Mouse (Mus musculus) CD4-positive, CD25-positive, alpha-beta regulatory T cell, adult 9 weeks (primary cell): Measurements from ENCODE around the gene Olfr1491. TPM values are rescaled to one million over a fixed set of nuclear protein-coding genes. Genes with fewer than 3 reads are reported as not detected.

Experiments
- polyA plus RNA-seq: library from polyadenylated mRNA; unstranded; fragments of 100-300 nt; shearing (Covaris generic); gene quantifications from one replicate; pipeline ENCODE4 v1.2.1, GENCODE M21; 2017

Olfr1491 gene
- polyA plus RNA-seq = not detected

DNA sequence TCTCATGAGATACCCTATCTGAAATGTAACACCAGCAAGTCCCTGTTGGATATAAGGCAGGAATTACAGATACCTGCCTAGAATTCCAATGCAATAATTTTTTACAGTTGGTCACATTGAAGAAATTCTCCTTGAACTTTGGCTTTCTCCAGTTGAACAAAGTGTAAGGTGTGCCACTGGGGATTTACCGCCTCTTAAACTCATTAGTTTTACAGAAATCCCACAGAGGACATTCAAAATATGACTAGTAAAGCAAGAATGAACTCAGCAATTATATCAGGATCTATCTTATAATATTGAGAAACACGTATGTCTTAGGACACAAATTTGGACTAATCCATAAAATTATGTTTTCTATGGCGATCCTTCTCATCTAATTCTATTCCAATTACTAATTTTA lies at the start of gene Olfr1491:
Gene Olfr1491 (plus strand): TSS at position 301 of the 400 bp plus-strand sequence.

DNA sequence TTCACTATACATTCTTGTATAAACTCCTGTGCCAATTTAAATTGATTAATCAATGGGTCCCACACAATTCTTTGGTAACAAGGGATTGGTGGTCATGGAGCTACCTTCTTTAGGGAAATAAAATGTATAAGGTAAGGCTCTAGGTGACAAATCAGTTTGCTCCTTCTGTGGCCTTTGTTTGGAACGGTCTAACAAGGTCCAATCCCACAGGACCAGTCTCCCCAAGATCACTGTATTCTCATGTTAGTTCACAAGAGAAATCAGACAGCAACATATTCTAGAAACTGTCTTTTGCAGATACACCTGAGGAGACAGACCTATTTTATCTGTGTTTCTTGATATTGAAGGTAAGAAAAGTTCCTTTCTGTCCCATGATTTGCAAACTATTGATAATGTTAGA lies 46.3 kb upstream of the Olfr1491 start, which contains the start of gene Olfr1490:
Gene Olfr1490 (plus strand): TSS at position 301 of the 400 bp plus-strand sequence.

GRCm38 (mm10) chr19:13722978-13723377 lies 25.9 kb downstream of the Olfr1491 start, which contains the start of gene Olfr1493-ps1:
TSS of gene Olfr1493-ps1 (plus strand) at chr19:13723278.

DNA sequence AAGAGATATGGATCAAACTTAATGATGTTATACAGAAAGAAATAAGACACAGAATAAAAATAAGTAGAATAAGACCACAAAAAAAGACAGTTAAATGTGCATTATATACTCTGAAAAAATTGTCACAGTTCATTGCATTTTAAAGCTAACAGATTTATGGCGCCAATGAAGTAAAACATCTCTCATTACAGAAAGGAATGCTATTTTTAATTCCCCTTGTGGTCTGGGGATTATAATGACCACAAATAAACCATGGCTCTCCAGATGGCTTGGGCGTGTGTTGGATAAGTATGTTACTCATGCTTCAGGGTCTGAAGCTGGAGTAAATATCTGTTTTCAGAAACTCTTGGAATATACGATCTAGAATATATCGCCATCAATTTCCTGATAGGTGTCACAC lies 42.4 kb downstream of the Olfr1491 start, which contains the start of gene Olfr1494:
Gene Olfr1494 (plus strand): TSS at position 301 of the 400 bp plus-strand sequence.

Other genes starting within 250 kb of the Olfr1491 start
- not detected for gene Olfr1472, start 241.2 kb upstream of the Olfr1491 start, polyA plus RNA-seq
- gene Olfr1474, start 227.7 kb upstream of the Olfr1491 start, polyA plus RNA-seq = not detected
- gene Olfr1475, start 217.1 kb upstream of the Olfr1491 start, polyA plus RNA-seq = not detected
- not detected for gene Olfr1477, start 196.7 kb upstream of the Olfr1491 start, polyA plus RNA-seq
- not detected for gene Olfr1480, start 169.4 kb upstream of the Olfr1491 start, polyA plus RNA-seq
- not detected for gene Olfr1484, start 113.8 kb upstream of the Olfr1491 start, polyA plus RNA-seq
- not detected for gene Olfr1487, start 79.9 kb upstream of the Olfr1491 start, polyA plus RNA-seq
- not detected for gene Olfr1489, start 65.6 kb upstream of the Olfr1491 start, polyA plus RNA-seq
- not detected for gene Olfr1490, start 46.2 kb upstream of the Olfr1491 start, polyA plus RNA-seq
- not detected for gene Olfr1493-ps1, start 26.0 kb downstream of the Olfr1491 start, polyA plus RNA-seq
- gene Olfr1494, start 42.5 kb downstream of the Olfr1491 start, polyA plus RNA-seq = not detected
- gene Olfr1495, start 67.3 kb downstream of the Olfr1491 start, polyA plus RNA-seq = not detected
- gene Olfr1496, start 80.6 kb downstream of the Olfr1491 start, polyA plus RNA-seq = not detected
- gene Olfr1497, start 100.9 kb downstream of the Olfr1491 start, polyA plus RNA-seq = not detected
- not detected for gene Olfr1499, start 122.2 kb downstream of the Olfr1491 start, polyA plus RNA-seq
- gene Olfr1500, start 133.2 kb downstream of the Olfr1491 start, polyA plus RNA-seq = not detected
- gene Olfr1501, start 153.4 kb downstream of the Olfr1491 start, polyA plus RNA-seq = not detected
- not detected for gene Olfr1502, start 164.5 kb downstream of the Olfr1491 start, polyA plus RNA-seq
- not detected for gene Olfr1504, start 200.7 kb downstream of the Olfr1491 start, polyA plus RNA-seq
- not detected for gene Olfr1505, start 216.3 kb downstream of the Olfr1491 start, polyA plus RNA-seq